Mouse (Mus musculus): ENCODE measurements around the gene Sf3b1.
"Not testable (repeated sequence)": the region's sequence is repeated elsewhere in the genome, so short reads cannot be mapped to it uniquely, and the experiment has no call there.

Sf3b1 gene

GRCm38 (mm10) chr1:54956995-54957394, 70.3 kb downstream of the Sf3b1 start:
- not testable (repeated sequence) for DNase-seq (ENCODE audit: low read depth, low spot score)

- no peak for DNase-seq (ENCODE audit: low read depth, low spot score)
Measured at GRCm38 (mm10) chr1:54954856-54955255, 72.4 kb downstream of the Sf3b1 start.

DNA sequence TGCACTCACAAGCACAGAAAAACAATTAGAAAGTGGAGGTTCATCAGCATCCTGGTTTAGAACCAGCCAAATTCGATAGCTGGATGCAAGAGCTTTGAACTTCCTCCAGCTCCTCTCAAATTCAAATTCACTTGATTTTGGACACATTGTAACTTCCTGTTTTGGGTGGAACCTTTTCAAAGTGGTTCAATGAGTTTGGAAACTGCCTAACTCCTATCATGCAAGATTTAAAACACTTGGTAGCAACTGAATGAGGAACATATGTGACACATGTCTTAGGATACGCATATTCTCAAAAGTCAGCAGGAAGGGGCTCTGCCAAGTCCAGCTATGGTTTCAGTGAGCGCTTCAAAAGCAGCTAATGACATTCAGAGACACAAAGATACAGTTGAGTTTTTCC, 82.6 kb downstream of the Sf3b1 start:
- DNase-seq (ENCODE audit: low read depth, low spot score) = no peak

DNA sequence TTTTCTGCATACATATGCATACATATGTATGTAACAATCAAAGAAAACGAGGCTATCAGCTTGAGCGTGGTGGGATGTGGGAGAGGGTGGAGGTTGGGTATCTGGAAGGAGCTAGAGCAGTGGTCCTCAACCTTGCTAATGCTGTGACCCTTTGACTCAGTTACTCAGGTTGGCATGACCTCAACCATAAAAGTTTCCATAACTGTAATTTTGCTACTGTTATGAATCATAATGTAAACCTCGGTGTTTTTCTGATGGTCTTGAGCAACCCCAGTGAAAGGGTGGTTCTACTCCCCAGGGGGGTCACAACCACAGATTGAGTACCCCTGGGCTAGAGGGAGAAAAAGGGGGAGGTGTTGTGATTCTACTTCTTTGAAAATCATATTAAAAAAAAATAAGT, 91.8 kb downstream of the Sf3b1 start:
- no peak for DNase-seq (ENCODE audit: low read depth, low spot score)
